Mouse (Mus musculus) spleen, postnatal 4 days (tissue): ENCODE measurements around the gene Nucb1.

Experiments used
- DNase-seq, 2 experiments: peaks; one replicate each; pipeline ENCODE4 v3.0.0; 2022; ENCODE audit warnings: low spot score in 2 of 2

The Nucb1 gene

GRCm38 (mm10) chr7:45461781-45462180 lies 48.4 kb downstream of the Nucb1 start:
- peak in 1 of 2 experiments; percentile 54 for DNase-seq

GRCm38 (mm10) chr7:45461326-45461725 lies 48.9 kb downstream of the Nucb1 start:
- DNase-seq: peak in 1 of 2 experiments; percentile 64

GRCm38 (mm10) chr7:45460860-45461314 lies 49.3 kb downstream of the Nucb1 start:
- peak; percentile 86 to 91 for DNase-seq

GRCm38 (mm10) chr7:45460377-45460776 lies 49.8 kb downstream of the Nucb1 start:
- DNase-seq: peak in 1 of 2 experiments; percentile 72

- peak; percentile 95 to 96 for DNase-seq
Observed at GRCm38 (mm10) chr7:45459564-45460140, 50.6 kb downstream of the Nucb1 start, which contains the start of gene Ftl1. Ftl1 (minus strand) TSS chr7:45459884.

GRCm38 (mm10) chr7:45458748-45459563 lies 51.2 kb downstream of the Nucb1 start:
- peak; percentile 76 to 91 for DNase-seq

- no peak for DNase-seq
Observed at GRCm38 (mm10) chr7:45457204-45458060, 52.8 kb downstream of the Nucb1 start.

- no peak for DNase-seq
Observed at GRCm38 (mm10) chr7:45456721-45457203, 53.4 kb downstream of the Nucb1 start.

- DNase-seq: no peak
Observed at GRCm38 (mm10) chr7:45455932-45456696, 54.1 kb downstream of the Nucb1 start.

- DNase-seq: no peak
Observed at GRCm38 (mm10) chr7:45454971-45455370, 55.2 kb downstream of the Nucb1 start.

GRCm38 (mm10) chr7:45451344-45451982 lies 58.7 kb downstream of the Nucb1 start:
- peak; percentile 85 to 95 for DNase-seq

GRCm38 (mm10) chr7:45449974-45450373 lies 60.2 kb downstream of the Nucb1 start:
- DNase-seq: no peak

- no peak for DNase-seq
Observed at GRCm38 (mm10) chr7:45447325-45447990, 62.7 kb downstream of the Nucb1 start.

- DNase-seq: no peak
Observed at GRCm38 (mm10) chr7:45446589-45446988, 63.6 kb downstream of the Nucb1 start.

GRCm38 (mm10) chr7:45443526-45444420 lies 66.4 kb downstream of the Nucb1 start:
- DNase-seq: no peak
